Mouse (Mus musculus) E14TG2a.4 (cell line): ENCODE results near the gene Insig2.

Source experiments
- CTCF ChIP-seq: conservative IDR thresholded peaks from 2 replicates; pipeline ENCODE4 v1.5.1; 2014; ENCODE audit warnings: low read length
- NANOG ChIP-seq: IDR thresholded peaks from 2 replicates; pipeline ENCODE4 v1.6.1; 2014; ENCODE audit warnings: borderline replicate concordance, low read length, mixed read lengths
- POU5F1 ChIP-seq: IDR thresholded peaks from 2 replicates; pipeline ENCODE4 v1.6.1; 2014; ENCODE audit warnings: low read length, borderline replicate concordance

GRCm38 (mm10) chr1:121329391-121329790 lies 3.0 kb downstream of the Insig2 start:
- no peak for TF ChIP-seq CTCF
- TF ChIP-seq POU5F1 = no peak
- no peak for TF ChIP-seq NANOG
